Mouse (Mus musculus) liver, embryonic 16.5 days (tissue): Measurements from ENCODE around the gene Elob. TPM values are rescaled to one million over a fixed set of nuclear protein-coding genes. Genes with fewer than 3 reads are reported as not detected.

ENCODE experiments used
- ATAC-seq: fragments of 200-750 bp; cut with Nextera tagmentation; 2 replicates; pipeline ENCODE4 v1.8.0; 2017; ENCODE audit warnings: low read depth, mild to moderate bottlenecking, moderate number of reproducible peaks, moderate library complexity
- H3K27ac ChIP-seq: fragments of 300-500 bp; sonication (generic); 2 replicates; pipeline ENCODE4 v1.5.1; 2014; ENCODE audit warnings: mild to moderate bottlenecking, low read length
- H3K27me3 ChIP-seq: fragments of 300-500 bp; sonication (generic); 2 replicates; pipeline ENCODE4 v1.6.1; 2014; ENCODE audit warnings: low read depth, low read length, mixed read lengths; ENCODE audit not compliant: control insufficient read depth, insufficient read depth
- H3K36me3 ChIP-seq: fragments of 300-500 bp; sonication (generic); 2 replicates; pipeline ENCODE4 v1.6.1; 2014; ENCODE audit warnings: mild to moderate bottlenecking; ENCODE audit not compliant: control insufficient read depth, insufficient read depth
- H3K4me1 ChIP-seq: fragments of 300-500 bp; sonication (generic); 2 replicates; pipeline ENCODE4 v1.6.1; 2014; ENCODE audit warnings: low read depth, low read length, mixed read lengths; ENCODE audit not compliant: control insufficient read depth
- H3K4me2 ChIP-seq: fragments of 300-500 bp; sonication (generic); 2 replicates; pipeline ENCODE4 v1.6.1; 2014; ENCODE audit warnings: low read depth, low read length, mixed read lengths
- H3K4me3 ChIP-seq: fragments of 300-500 bp; sonication (generic); 2 replicates; pipeline ENCODE4 v1.5.1; 2014; ENCODE audit warnings: low read depth, mild to moderate bottlenecking, low read length
- H3K9ac ChIP-seq: fragments of 300-500 bp; sonication (generic); 2 replicates; pipeline ENCODE4 v1.6.1; 2014; ENCODE audit warnings: low read depth, low read length
- H3K9me3 ChIP-seq: fragments of 300-500 bp; sonication (generic); replicated peaks from 2 replicates; pipeline ENCODE4 v1.6.1; 2016; ENCODE audit warnings: low read length; ENCODE audit not compliant: control insufficient read depth
- WGBS: fragments of 180-500 bp; shearing (Covaris S2); extraction: QIAGEN DNeasy Blood & Tissue Kit; methylation state at CpG from one replicate; pipeline ENCODE4 v1.1.7; 2014; ENCODE audit not compliant: insufficient replicate concordance; 5-methylcytosine and 5-hydroxymethylcytosine counted together
- polyA plus RNA-seq: library from polyadenylated mRNA; unstranded; fragments of >200 nt; fragmentation: Nextera tagmentation; extraction: Ambion mirVana; gene quantifications from 2 replicates; pipeline ENCODE4 v1.2.1, GENCODE M21; 2015

Elob gene
- polyA plus RNA-seq, 1 experiment from 2014 or later = 436 TPM

GRCm38 (mm10) chr17:23815641-23816040, 13.3 kb downstream of the Elob start:
- no peak for ATAC-seq
- WGBS = 98% methylated on average over 16 of the region's 16 CpGs
- no peaks in the 10 kb centered on the region for H3K4me1 ChIP-seq

GRCm38 (mm10) chr17:23807918-23808317, 21.0 kb downstream of the Elob start:
- H3K9me3 ChIP-seq = no peaks in the 10 kb centered on the region
- peaks cover 21% of the 10 kb centered on the region for H3K4me1 ChIP-seq
- no peak for ATAC-seq
- H3K27ac ChIP-seq = no peak overlapping the region
- H3K36me3 ChIP-seq = peaks cover 59% of the 10 kb centered on the region
- H3K4me3 ChIP-seq = no peak overlapping the region
- no peak overlapping the region for H3K9ac ChIP-seq
- WGBS = 86% methylated on average over 3 of the region's 3 CpGs
- no peaks in the 10 kb centered on the region for H3K27me3 ChIP-seq
- H3K4me2 ChIP-seq = no peak overlapping the region

More at GRCm38 (mm10) chr17:23815641-23816040, 13.3 kb downstream of the Elob start:
- Histone ChIP-seq H3K4me2 (no peak overlapping the region), H3K9me3 (peaks cover 36% of the 10 kb centered on the region), H3K36me3 (peaks cover 94% of the 10 kb centered on the region), H3K4me3 (no peak overlapping the region), H3K27ac (no peak overlapping the region), H3K9ac (no peak overlapping the region), H3K27me3 (no peaks in the 10 kb centered on the region)

GRCm38 (mm10) chr17:23806867-23807266, 22.1 kb downstream of the Elob start:
- Histone ChIP-seq H3K36me3 (peaks cover 49% of the 10 kb centered on the region), H3K4me2 (no peak overlapping the region), H3K27me3 (no peaks in the 10 kb centered on the region), H3K9ac (no peak overlapping the region), H3K9me3 (no peaks in the 10 kb centered on the region), H3K4me1 (peaks cover 21% of the 10 kb centered on the region), H3K27ac (no peak overlapping the region), H3K4me3 (no peak overlapping the region)
- 81% methylated on average over 25 of the region's 25 CpGs for WGBS
- ATAC-seq = no peak

GRCm38 (mm10) chr17:23804426-23805085, 24.4 kb downstream of the Elob start:
- Histone ChIP-seq H3K9ac (peak overlapping the region; percentile 99), H3K27me3 (no peaks in the 10 kb centered on the region), H3K4me2 (peak overlapping the region; percentile 88), H3K4me3 (peak overlapping the region; percentile 99), H3K9me3 (no peaks in the 10 kb centered on the region), H3K36me3 (peaks cover 28% of the 10 kb centered on the region), H3K27ac (peak overlapping the region; percentile 99), H3K4me1 (peaks cover 24% of the 10 kb centered on the region)
- no peak for ATAC-seq
- WGBS = 1% methylated on average over 8 of the region's 8 CpGs

GRCm38 (mm10) chr17:23803366-23804041, 25.4 kb downstream of the Elob start:
- ATAC-seq = peak; percentile 72
- Histone ChIP-seq H3K9me3 (no peaks in the 10 kb centered on the region), H3K36me3 (peaks cover 18% of the 10 kb centered on the region), H3K4me2 (peak overlapping the region; percentile 88), H3K27ac (peak overlapping the region; percentile 99), H3K9ac (peak overlapping the region; percentile 99), H3K4me3 (peak overlapping the region; percentile 99), H3K4me1 (peaks cover 24% of the 10 kb centered on the region), H3K27me3 (no peaks in the 10 kb centered on the region)
- WGBS = under 1% methylated on average over 62 of the region's 83 CpGs

- no peaks in the 10 kb centered on the region for H3K27me3 ChIP-seq
Observed at GRCm38 (mm10) chr17:23802746-23803365, 26.1 kb downstream of the Elob start.

GRCm38 (mm10) chr17:23801627-23802026, 27.3 kb downstream of the Elob start:
- WGBS = 85% methylated on average over 10 of the region's 10 CpGs
- H3K9ac ChIP-seq = no peak overlapping the region
- no peak for ATAC-seq
- no peak overlapping the region for H3K4me3 ChIP-seq
- H3K27me3 ChIP-seq = no peaks in the 10 kb centered on the region
- H3K9me3 ChIP-seq = no peaks in the 10 kb centered on the region
- H3K36me3 ChIP-seq = peaks cover under 1% of the 10 kb centered on the region; the same call in 1 of the 2 replicates
- H3K27ac ChIP-seq = no peak overlapping the region
- no peak overlapping the region for H3K4me2 ChIP-seq
- H3K4me1 ChIP-seq = peaks cover 19% of the 10 kb centered on the region

More at GRCm38 (mm10) chr17:23802746-23803365, 26.1 kb downstream of the Elob start:
- H3K36me3 ChIP-seq = peaks cover 11% of the 10 kb centered on the region
- peak overlapping the region; percentile 99 for H3K4me3 ChIP-seq
- ATAC-seq = peak; percentile 96
- WGBS = under 1% methylated on average over 60 of the region's 60 CpGs
- no peaks in the 10 kb centered on the region for H3K9me3 ChIP-seq
- peak overlapping the region; percentile 99 for H3K9ac ChIP-seq
- H3K4me2 ChIP-seq = peak overlapping the region; percentile 88
- H3K27ac ChIP-seq = peak overlapping the region; percentile 99
- peaks cover 24% of the 10 kb centered on the region for H3K4me1 ChIP-seq

GRCm38 (mm10) chr17:23797316-23797715, 31.6 kb downstream of the Elob start:
- ATAC-seq = no peak
- H3K27me3 ChIP-seq = no peaks in the 10 kb centered on the region
- no peaks in the 10 kb centered on the region for H3K36me3 ChIP-seq
- H3K27ac ChIP-seq = no peak overlapping the region
- no peaks in the 10 kb centered on the region for H3K9me3 ChIP-seq
- peaks cover 3% of the 10 kb centered on the region for H3K4me1 ChIP-seq
- H3K4me2 ChIP-seq = no peak overlapping the region
- no peak overlapping the region for H3K9ac ChIP-seq
- no peak overlapping the region for H3K4me3 ChIP-seq
- WGBS = 23% methylated on average over 7 of the region's 7 CpGs

- H3K9me3 ChIP-seq = no peaks in the 10 kb centered on the region
- H3K9ac ChIP-seq = no peak overlapping the region
- no peak overlapping the region for H3K4me3 ChIP-seq
- H3K27ac ChIP-seq = no peak overlapping the region
- H3K36me3 ChIP-seq = no peaks in the 10 kb centered on the region
- H3K27me3 ChIP-seq = no peaks in the 10 kb centered on the region
- 82% methylated on average over 8 of the region's 8 CpGs for WGBS
- H3K4me2 ChIP-seq = no peak overlapping the region
- H3K4me1 ChIP-seq = peaks cover 8% of the 10 kb centered on the region
- ATAC-seq = no peak
Observed at GRCm38 (mm10) chr17:23795323-23795722, 33.6 kb downstream of the Elob start.
